Mouse (Mus musculus): ENCODE results near the gene Gm17949.

The Gm17949 gene

GRCm38 (mm10) chr17:56990115-56990746, 21.0 kb upstream of the Gm17949 start, which contains the start of gene Clpp:
Gene Clpp, plus strand, starts transcription at chr17:56990305.
- DNase-seq (ENCODE audit: low spot score in 2 of 2) = peak; percentile 92 to 97

DNA sequence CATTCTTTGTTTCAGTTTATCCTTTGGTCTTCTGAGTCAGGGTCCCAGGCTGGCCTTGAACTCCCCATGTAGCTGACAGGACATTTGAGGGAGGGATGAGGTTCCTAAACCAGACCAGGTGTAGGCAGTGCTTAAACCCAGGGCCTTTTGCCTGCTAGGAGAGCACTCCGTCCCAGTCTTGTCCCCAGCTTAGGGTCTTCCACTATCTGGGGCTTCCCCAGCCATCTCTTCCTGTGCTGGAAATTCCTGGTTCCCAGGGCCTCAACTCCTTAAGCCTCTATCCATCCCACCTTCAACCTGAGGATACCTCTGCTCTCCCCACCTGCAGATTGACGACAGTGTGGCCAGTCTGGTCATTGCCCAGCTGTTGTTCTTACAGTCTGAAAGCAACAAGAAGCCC, 20.3 kb upstream of the Gm17949 start:
- no peak for DNase-seq (ENCODE audit: low spot score in 2 of 2)

GRCm38 (mm10) chr17:56995046-56995445, 16.2 kb upstream of the Gm17949 start:
- no peak for DNase-seq (ENCODE audit: low spot score in 2 of 2)

- DNase-seq (ENCODE audit: low spot score in 2 of 2) = no peak
Observed at GRCm38 (mm10) chr17:56996506-56996905, 14.8 kb upstream of the Gm17949 start.

DNA sequence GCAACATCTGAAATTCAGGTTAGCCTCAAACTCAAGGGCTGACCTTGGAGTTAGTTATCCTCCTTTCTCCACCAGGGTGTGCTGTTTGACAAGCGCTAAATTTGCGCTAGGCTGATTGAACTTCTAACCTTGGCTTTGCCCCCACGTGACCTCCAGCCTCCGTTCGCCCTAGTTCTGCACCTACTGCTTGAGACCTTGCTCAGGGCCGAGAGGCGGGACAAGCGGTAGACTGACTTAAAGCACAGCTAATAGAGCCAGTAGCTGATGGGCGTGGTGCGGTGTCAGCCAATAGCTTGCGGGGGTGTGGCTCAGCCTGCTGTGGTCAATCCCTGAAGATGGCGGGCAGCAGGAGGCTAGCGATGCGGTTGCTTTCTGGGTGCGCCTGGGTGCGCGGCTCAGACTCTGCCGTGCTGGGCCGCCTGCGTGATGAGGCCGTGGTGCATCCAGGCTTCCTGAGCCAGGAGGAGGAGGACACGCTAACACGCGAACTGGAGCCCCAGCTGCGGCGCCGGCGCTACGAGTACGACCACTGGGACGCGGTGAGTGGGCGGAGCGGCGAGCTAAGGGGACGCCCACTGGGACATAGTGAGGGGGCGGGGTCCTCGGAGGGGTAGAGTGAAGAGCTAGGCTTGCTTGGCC, 14.1 kb upstream of the Gm17949 start, which contains the start of gene Alkbh7:
TSS of gene Alkbh7 (plus strand) at position 311 of the 639 bp plus-strand sequence.
- peak; percentile 93 to 96 for DNase-seq (ENCODE audit: low spot score in 2 of 2)

- no peak for DNase-seq (ENCODE audit: low spot score in 2 of 2)
Observed at GRCm38 (mm10) chr17:56999414-56999813, 11.9 kb upstream of the Gm17949 start.

GRCm38 (mm10) chr17:56999968-57000609, 11.2 kb upstream of the Gm17949 start, which contains the start of gene Pspn:
Gene Pspn, minus strand, starts transcription at chr17:57000018.
- no peak for DNase-seq (ENCODE audit: low spot score in 2 of 2)

- DNase-seq (ENCODE audit: low spot score in 2 of 2) = no peak
Observed at GRCm38 (mm10) chr17:57001228-57001627, 10.0 kb upstream of the Gm17949 start.

- no peak for DNase-seq (ENCODE audit: low spot score in 2 of 2)
Observed at GRCm38 (mm10) chr17:57003994-57004393, 7.3 kb upstream of the Gm17949 start.

DNA sequence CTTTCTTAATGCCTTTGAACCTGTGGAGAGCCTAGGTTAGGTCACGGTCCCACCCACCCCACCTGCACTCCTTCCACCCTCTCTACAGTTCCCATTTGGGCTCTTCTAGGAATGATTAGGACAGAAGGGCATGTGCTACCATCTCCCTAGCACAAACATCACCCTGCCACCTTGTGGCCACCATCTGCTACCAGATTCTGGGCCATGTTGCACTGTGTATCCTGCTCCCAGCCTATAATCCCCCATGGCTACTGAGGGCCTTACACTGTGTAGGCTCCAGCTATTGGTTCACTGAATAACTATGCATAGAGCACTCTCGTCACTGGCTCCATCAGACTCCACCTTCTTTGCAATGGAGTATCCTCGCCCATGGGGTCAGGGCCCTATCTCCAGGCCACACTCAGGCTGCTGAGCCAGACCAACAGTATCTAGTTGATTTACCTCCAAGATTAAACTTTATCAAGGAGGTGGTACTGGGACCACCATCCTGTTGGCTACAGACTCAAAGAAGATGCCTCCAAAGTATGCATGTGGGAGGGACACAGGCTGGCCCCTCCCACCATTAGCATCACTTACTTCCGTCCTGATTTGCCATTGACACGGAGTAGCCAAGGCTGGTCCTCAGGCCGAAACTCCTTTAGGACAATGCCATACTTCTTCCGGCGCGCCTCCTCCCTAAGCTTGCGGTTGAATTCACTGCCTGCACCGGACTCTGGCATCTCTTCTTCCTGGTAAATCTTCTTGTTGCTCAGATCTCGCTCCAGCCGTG, 3.9 kb upstream of the Gm17949 start:
- DNase-seq (ENCODE audit: low spot score in 2 of 2) = no peak

DNA sequence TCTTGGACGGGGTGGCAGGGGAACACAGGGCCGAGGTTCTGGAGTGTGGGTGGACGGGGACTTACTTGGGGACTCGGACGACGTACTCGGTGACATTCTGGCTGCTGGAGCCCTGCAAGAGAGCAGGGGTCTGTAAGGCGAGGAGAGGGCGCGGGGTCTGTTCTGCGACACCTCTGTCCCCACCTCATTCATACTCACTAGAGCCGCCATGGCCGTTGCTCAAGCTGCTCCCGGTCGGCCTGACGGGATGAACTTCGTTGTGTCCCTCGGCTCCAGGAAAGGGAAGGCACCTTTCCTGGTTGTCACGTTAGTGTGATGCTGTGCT, 396 bp upstream of the Gm17949 start:
- no peak for DNase-seq (ENCODE audit: low spot score in 2 of 2)

GRCm38 (mm10) chr17:57012245-57012795, 1.1 kb downstream of the Gm17949 start:
- no peak for DNase-seq (ENCODE audit: low spot score in 2 of 2)

- no peak for DNase-seq (ENCODE audit: low spot score in 2 of 2)
Observed at GRCm38 (mm10) chr17:57019693-57020092, 8.4 kb downstream of the Gm17949 start.

GRCm38 (mm10) chr17:57020960-57021359, 9.7 kb downstream of the Gm17949 start:
- no peak for DNase-seq (ENCODE audit: low spot score in 2 of 2)

- DNase-seq (ENCODE audit: low spot score in 2 of 2) = no peak
Observed at GRCm38 (mm10) chr17:57027471-57027870, 16.2 kb downstream of the Gm17949 start.

DNA sequence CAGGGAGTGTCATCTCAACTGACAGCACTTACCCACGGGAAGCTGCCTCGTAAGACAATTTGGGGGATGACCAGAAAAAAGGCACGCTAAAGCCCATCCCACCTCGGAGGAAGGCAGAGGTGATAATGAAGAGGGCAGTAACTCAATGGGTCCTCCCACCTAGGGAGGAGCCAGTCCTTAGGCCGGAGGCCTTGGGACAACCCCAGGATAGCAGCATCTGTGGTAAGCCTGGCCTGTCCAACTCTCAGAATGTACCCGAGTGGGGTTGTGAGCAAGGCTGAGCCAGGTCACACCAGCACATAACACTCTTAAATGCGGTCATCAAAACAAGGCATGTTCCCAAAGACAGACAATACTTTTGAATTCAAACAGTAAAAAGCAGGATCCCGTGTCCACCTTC, 18.4 kb downstream of the Gm17949 start:
- DNase-seq (ENCODE audit: low spot score in 2 of 2) = no peak

GRCm38 (mm10) chr17:57030931-57031660, 19.8 kb downstream of the Gm17949 start, which contains the start of gene Khsrp:
Gene Khsrp, minus strand, starts transcription at chr17:57031522.
- DNase-seq (ENCODE audit: low spot score in 2 of 2) = peak in 1 of 2 experiments; percentile 28

GRCm38 (mm10) chr17:57031661-57032420, 20.6 kb downstream of the Gm17949 start:
- DNase-seq (ENCODE audit: low spot score in 2 of 2) = peak; percentile 99 to 100

DNA sequence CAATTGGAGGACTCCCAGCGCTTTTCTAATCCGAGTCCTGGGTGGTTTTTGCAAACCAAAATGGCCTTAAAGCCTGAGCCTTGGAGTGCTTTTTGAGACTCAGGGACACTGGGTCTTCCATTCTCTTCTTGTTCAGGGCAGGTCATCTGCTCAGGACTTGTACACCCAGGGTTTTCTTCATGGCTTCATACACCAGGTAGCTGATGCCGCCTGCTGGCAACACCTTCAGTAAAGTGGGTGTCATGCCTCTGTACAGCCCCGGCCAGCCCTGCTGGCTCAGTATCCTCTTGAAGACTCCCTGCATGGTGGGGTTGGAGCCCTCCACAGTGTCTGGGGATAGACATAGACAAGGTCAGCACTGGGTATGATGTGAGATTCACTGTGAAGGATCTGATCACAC, 21.6 kb downstream of the Gm17949 start:
- DNase-seq (ENCODE audit: low spot score in 2 of 2) = no peak

DNA sequence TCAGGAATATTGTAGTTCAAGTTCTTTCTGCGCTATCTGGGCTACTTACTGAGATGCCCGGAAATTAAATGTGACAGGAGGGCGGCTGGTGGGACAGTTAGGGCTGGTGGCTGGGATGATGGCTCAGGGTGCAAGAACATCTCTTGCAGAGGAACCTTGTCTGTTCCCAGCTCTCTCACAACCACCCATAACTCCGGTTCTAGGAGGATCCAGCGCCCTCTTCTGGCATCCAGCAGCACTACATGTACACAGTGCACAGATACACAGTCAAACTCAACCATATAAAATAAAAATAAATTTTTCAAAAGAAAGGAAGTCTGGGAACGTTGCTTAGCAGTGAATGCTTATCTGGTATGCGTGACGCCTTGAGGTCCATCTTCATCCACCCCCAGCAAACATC, 27.7 kb downstream of the Gm17949 start:
- no peak for DNase-seq (ENCODE audit: low spot score in 2 of 2)
